Mouse (Mus musculus) neutrophil, adult 5-6 weeks (primary cell): Measurements from ENCODE around the gene Per2. TPM values are rescaled to one million over a fixed set of nuclear protein-coding genes. Genes with fewer than 3 reads are reported as not detected.
A peak's percentile ranks its signal among the peaks of the same experiment; 100 is the strongest.

Experiments
- ATAC-seq: fragments of 151-379, 151-347 bp; 2 replicates; pipeline ENCODE4 v1.8.0; 2017; ENCODE audit warnings: mild to moderate bottlenecking, moderate TSS enrichment; ENCODE audit not compliant: insufficient number of reproducible peaks, poor library complexity, low FRiP score, severe bottlenecking; ENCODE audit errors: extremely low read depth
- total RNA-seq: library from RNA; stranded (forward); fragments of 200-1000 nt; gene quantifications from 2 replicates; pipeline ENCODE4 v1.2.3, GENCODE M21; 2017

Gene Per2
- total RNA-seq, 1 experiment from 2014 or later: 6.5 TPM

DNA sequence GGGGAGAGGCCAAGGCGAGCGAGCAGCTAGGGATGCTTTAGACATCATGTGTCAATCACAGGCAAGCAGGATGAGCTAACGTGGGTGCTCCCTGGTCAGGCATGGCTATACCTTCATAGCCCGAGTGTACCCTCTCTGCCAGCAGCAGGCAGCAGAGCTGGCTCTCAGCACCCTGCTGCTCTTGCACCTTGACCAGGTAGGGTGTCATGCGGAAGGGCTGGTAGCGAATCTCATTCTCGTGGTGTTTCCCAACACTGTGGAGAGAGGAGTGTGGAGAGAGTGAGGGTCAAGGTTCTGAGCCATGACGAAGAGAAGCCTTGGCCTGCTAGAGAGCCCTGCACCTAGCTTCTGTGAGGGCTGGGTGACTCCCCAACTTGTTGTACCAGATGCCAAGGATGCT is 19.3 kb downstream of the Per2 start:
- no peak for ATAC-seq

DNA sequence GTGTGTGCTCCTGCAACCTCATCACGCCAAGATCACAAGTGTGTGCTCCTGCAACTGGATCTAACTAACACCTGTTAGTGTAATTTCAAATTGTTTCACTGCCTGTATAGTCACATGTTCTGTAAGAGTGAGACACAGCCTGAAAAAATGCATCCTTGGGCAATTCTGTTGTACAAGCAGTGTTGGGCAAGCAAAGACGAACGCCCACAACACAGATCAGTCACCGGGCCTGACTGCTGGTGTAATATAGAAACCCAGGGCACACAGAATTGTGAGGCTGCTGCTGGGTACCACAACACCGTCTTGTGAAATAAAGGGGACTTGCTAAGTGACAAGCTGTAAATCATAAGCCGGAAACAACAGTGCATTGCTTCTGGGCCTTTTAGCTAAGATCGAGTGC is 21.6 kb downstream of the Per2 start:
- ATAC-seq: peak; percentile 18; the same call in 1 of the 2 replicates

DNA sequence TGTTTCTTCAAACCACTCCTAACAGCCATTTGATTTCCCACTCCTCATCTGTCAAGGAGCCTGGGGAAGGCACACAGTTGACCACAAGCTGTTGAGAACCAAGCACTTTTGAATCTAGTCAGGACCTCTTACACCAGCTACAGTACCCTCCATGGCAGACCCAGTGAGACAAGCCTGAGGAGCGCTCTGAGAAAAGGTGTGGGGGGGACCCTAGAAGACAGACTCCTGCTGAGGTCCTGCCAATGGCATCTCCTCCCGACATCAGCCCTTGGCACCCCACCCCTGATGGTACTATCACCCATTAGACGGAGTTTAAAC is 22.1 kb downstream of the Per2 start:
- ATAC-seq: no peak

DNA sequence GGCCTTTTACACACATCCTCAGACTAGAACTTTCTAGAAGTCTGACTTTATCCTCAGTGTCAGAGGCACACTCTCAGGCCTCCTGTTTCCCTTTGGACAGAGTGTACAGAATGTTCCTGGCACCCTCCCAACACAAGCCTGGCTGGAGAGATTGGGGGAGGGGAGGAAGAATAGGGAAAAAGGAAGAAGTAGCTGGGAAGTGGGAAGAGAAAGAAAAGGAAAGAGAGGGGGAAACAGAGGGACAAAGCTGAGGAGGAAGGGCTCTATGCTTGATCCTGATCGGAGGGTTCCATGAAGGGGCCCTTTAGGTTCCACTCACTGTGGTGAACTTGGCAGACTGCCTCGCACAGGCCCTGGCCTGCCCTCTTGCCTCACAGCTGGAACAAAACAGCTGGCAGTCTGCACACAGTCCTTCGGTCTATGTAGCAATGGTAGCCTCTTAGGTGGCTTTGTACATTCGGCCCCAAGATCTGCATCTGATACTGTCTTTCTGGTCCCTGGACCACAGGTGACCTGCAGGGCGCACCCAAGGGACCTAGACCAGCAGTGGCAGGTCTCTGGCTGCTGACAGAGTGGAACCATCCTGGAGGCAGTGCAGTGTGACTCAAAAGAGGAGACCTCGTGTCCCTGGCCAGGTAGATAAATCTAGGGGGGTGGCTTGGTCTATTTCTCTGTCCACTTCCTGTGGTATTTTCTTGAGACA is 22.6 kb downstream of the Per2 start:
- no peak for ATAC-seq

DNA sequence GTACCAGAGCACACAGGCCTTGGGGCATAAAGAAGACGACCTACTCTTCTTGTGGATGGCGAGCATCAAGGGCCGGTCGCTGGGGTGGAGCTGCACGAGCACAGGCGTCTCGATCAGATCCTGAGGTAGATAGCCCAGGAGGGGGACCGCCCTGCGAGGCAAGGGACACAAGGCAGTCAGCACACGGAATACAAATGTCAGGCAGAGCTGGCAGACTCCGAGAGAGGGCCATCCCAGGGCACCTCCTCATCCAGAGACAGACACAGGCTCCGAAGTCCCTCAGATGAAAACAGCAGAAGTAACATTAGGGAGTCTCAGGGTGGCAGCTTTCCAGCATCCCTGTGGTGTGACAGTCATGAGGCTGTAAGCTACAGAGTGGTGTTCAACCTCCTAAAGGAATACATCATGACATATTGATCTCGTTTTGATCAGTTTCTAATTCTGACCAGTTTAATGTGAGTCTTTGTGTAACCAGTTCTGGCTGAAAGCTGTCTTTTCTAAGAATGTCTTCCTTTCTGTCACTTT is 23.5 kb downstream of the Per2 start:
- no peak for ATAC-seq

DNA sequence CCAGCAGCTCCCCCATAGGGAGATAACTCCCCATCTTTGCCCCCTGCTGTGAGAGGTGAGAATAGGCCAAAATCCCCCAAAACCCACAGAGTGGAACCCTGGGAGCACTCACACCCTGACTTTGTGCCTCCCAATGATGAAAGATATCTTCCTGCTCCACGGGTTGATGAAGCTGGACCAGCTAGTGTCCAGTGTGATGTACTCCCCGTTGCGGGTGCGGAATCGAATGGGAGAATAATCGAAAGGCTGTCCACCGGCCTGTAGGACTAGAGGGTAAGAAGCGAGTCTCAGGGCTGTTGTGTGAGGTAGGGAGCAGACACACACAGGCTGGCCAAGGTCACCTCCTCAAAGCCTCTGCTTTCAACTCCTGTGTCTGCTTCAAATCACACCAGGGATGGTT is 24.2 kb downstream of the Per2 start:
- ATAC-seq: no peak

DNA sequence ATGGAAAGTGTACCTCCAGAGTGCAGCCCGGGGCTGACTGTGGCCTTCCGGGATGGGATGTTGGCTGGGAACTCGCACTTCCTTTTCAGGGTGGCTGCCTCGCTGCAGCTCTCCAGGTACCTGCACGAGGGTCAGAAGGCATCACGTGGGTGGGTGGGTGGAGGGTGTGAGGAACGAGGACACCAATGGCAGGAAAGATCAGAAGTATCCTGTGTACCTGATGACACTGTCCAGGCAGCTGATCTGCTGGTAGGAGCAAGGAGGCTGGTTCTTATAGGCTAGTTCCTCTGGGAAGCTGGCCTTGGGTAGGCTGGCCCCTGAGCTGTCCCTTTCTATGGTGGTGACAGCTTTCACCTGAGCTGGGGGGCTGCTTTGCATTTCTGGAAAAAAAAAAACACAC is 28.4 kb downstream of the Per2 start:
- no peak for ATAC-seq

DNA sequence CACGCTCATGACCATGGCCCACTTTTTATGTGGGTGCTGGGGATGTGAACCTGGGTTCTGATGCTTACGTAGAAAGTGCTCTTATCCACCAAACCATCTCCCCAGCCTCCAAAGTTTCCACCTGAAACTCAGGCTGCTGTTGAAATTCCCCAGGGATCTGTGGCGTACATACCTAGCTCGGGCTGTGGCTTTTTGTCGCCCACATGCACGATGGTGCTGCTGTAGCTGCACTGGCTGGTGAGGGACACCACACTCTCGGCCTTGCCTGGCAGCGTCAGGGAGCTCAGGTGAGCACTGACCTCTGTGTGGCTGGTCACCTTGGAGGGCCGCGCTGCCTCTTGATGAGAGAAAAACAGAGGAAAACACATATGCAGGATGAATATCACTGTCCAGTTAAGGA is 29.9 kb downstream of the Per2 start:
- ATAC-seq: no peak

DNA sequence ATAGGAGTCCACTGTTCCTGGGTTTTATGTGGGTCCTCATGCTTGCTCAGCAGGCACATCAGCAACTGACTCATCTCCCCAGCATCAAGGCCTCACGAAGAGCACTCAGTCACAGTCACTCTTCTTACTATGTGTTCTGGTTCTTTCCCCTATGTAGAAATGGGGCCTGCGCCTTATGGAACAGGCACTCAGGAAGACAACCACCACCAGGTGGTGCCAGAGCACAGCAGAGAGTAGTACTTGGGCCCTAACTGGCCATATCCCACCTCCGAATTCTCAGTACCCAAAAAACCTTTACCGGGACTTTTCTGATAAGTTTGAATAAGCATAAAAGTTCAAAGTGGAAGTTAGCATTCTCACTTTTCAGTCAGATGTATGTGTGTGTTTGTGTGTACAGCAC is 30.5 kb downstream of the Per2 start:
- peak; percentile 54; the same call in 1 of the 2 replicates for ATAC-seq

DNA sequence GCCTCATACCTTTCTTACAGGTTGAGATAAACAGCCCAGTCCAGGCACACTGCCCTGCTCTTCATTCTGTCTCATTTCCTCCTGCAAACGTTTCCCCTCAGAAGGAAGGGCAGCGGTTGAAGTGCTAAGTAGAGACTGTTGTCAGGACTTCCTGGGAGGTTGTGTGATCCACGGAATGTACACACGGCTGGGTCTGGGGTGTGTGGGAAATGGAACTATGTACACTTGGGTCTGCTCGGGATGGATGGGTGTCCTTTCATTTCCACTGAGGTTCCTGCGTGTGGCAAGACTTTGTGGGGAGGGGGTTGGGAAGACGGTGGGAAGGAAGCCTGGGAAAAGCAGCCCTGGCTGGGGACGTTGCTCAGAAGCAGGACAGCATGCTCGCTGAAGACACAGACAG is 32.7 kb downstream of the Per2 start:
- ATAC-seq: no peak

DNA sequence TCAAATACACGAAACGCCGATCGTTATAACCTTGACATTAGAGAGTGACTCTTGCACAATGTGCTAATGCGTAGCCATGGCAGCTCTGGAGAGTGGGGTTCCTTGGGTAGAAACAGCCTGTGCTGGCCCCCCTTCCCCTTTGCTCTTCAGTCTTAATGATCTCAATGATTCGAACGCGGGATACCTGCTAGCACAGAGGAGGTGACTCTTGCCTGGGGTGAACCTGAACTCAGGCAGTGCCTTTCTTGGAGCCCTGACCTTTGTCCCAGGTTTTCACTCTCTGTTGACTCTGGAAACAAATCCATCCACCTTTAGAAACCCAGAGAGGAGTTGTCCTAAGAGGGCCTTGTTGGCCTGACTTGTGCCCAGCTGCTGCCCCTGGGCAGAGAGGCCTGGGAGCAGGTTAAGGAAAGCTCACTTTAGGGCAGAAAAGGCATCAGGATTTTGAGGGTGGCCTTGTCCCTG is 38.5 kb downstream of the Per2 start:
- no peak for ATAC-seq

DNA sequence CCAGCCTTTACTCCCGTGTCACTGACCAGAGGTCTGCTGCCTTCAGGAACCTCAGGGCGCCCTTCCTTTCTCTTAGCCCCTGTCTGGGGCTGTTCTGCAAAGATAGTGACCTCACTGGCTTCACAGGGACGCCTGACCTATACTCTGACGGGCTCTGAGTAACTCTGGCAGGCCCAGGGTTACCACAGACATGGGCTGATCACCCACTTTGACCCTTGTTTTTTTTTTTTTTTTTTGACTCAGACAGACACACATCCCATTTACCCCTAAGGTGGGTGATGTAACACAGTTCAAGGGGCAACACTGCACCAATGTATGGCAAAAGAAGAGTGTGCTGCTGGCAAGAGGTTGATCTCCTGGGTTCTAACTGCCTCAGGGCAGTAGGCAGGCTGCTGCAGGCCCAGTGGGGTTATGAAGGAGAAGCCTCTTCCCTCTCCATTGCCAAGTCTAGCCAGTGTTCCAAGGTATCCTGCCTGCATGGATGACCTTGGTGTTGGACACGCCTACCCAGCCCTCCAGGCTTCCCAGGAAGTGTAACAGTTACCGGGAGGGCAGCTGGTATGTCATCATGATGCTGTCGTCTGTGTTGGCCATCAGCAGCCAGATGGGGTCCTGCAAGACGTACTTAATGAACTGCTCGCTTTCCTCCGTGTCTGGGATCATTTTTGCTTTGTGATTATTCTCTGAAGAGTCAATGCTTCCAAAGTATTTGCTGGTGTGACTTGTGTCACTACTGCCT is 39.1 kb downstream of the Per2 start:
- ATAC-seq: no peak

DNA sequence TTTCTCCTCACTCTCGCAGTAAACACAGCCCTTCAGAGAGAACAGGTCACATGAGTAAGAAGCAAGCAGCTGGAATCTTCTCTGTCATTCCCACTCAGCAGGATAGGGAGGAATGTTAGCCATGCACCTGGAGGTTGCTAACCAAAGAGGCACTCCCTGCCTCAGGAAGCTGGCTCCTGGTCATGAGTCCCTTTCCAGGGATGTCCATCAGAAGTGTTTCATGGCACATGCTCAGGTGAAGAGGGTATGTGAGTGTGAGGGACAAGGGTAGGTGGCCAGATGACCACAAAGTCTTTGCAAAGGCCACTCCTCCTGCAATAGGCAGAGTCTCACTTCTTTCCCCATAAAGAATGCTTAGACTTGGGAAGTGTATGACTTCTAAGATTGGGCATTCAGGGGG is 41.1 kb downstream of the Per2 start:
- no peak for ATAC-seq

DNA sequence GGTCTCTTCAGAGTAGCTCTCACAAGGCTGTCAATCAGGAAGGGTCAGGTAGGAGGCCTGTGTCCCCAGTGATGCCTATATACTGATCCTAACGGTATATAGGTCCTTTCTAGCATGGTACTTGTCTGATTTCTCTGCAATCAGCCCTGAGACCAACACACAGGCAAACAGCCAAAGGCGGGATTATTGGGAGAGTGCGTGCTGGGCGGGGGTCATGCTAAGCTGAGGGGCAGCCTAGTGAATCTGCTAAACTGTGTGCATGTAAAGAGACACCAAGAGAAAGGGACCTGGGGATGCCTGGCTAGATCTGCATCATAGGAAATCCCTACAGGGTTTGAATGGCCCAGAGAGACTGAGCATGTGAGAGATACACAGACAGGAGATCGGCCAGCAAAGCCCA is 43.8 kb downstream of the Per2 start:
- ATAC-seq: no peak

DNA sequence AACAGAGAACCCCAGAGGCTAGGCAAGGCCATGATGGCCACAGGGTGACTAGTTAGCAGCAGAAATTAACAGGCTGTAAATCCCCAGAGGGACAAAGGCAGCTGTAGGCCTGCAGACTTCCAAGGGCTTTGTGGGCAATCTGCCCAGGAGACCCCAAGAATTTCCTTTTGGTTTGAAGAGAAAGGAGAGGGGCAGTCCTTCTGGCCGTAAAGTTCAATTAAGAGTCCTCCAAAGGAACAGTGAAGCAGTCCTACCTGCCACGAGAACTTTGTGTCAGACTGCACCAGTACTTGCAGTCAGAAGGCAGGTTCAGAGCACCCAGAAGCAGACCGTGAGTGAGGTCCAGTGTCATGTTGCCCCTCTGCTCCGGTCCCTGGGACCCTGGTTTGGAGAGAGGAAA is 44.2 kb downstream of the Per2 start:
- no peak for ATAC-seq

DNA sequence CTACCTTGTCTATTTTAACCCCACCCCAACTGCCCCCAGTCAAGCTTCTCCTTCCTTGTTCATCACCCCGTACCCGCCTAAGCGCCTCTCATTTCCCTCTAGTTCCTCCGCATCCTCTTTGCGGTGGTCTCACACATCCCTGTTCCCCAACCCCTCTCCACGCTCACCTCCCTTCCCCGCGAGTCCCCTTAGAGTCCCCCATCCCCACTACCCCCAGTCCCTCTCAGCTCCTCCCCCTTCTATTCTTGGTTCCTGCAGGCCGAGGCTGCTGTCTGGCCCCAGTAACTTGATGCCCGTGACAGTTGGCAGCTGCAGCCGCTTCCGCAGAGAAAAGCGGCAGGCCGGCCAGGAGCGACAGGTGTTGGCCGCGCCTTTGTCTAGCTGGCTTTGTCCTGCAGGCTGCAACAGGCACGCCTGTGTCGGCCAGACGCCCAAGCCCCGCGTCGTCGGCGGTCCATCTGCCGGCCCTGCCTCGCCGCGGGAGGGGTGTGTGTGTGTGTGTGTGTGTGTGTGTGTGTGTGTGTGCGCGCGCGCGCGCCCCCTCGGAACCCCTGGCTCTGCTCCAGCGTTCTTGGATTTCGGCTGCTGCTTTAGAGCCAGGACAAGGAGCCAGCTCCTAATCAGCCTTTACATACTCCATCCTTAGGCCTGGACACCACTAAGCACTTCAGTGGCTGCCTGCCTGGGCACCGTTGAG is 45.1 kb downstream of the Per2 start, which contains the start of gene Hes6:
Gene Hes6 (minus strand): TSS at position 141 of the 697 bp plus-strand sequence.
- 0 out of 2 replicates have a peak, but pooled peaks have one; percentile 4 for ATAC-seq

DNA sequence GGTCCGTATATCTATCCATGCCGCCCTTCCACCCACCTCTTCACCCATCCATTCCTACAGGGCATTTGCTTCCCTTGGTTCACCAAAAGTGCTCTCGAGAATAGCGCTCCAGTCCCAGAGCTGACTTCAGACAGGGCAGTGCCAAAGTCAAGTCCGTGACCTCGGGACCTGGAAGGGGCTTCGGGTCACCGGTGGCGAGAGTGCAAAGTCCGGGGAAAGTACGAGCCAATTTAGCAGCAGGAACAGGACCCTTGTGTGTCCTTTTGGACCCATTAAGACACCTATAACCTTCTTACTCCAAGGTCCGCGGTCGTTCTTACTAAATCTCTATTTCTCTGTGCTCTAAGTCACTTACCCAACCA is 45.6 kb downstream of the Per2 start:
- ATAC-seq: no peak

DNA sequence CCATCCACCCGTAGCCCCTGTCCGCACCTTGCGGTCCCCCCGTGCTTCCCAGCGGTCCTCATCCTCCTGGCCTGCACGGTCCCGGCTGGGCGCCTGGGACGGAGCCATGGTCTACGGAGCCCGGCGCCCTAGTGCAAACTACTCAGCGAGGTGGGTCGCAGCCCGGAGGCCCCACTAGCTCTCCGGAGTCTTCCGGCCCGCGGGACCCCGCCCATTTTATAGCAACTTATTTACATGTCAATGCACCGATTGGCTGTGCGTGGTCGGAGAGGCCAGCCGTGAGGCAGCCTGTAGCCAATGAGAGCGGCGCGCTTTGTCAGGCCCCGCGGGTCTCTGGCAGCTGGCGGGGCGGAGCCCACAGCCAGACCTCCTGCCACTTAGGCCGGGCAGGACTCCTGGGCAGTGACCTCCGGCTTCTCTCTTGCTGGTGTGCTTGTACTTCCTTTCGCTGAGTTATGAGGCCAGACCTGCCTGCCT is 46.1 kb downstream of the Per2 start:
- peak; percentile 89 for ATAC-seq

DNA sequence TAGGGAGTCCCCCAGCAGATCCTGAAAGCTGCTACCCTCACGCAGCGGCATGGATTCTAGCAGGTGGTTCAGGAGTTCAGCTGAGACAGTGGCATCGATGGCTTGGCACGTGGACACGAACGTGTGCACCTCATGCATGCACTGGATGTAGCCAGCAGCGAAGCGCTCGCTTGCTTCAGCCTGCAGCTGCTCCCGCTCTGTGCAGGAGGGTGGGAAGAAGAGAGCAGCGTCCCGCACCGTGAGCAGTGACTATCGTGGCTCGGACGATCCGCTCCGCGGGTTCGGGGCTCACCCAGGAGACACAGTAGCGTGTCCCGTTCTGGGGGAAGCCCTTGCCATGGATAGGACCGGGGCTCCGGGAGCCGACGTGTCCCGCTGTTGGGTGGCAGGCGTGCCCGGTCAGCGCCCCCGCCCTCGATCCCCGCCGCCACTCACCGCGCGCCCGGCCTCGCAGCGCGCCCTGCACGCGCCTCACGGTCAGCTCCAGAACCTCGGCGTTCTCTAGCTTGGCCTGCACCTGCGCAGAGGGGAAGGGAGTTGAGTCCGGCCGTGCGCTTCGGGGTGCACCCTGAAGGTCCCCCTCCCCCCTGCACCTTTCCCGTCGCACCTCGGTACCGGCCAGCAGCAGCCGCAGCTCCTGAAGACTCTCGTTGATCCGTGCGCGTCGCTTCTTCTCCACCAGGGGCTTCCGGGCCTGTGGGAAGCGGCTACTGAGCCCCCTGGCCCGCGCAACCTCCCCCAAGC is 46.7 kb downstream of the Per2 start:
- ATAC-seq: no peak
